Mouse (Mus musculus) stomach, postnatal 0 days (tissue): Measurements from ENCODE around the gene Chchd3. TPM values are rescaled to one million over a fixed set of nuclear protein-coding genes. Genes with fewer than 3 reads are reported as not detected.

Experiments
- ATAC-seq: fragments of 200-750 bp; cut with Nextera tagmentation; 2 replicates; pipeline ENCODE4 v1.8.0; 2017; ENCODE audit not compliant: low FRiP score, low TSS enrichment
- DNase-seq: peaks from one replicate; pipeline ENCODE4 v3.0.0-alpha.2; 2016; ENCODE audit warnings: low spot score
- H3K27ac ChIP-seq: fragments of 300-500 bp; sonication (generic); replicated peaks from 2 replicates; pipeline ENCODE4 v1.5.1; 2014; ENCODE audit warnings: mild to moderate bottlenecking, control low read depth
- H3K27me3 ChIP-seq: fragments of 300-500 bp; sonication (generic); 2 replicates; pipeline ENCODE4 v1.6.1; 2014; ENCODE audit warnings: low read length; ENCODE audit not compliant: control insufficient read depth, insufficient read depth
- H3K36me3 ChIP-seq: fragments of 300-500 bp; sonication (generic); 2 replicates; pipeline ENCODE4 v1.6.1; 2014; ENCODE audit warnings: low read length, mixed read lengths; ENCODE audit not compliant: control insufficient read depth, insufficient read depth
- H3K4me1 ChIP-seq: fragments of 300-500 bp; sonication (generic); replicated peaks from 2 replicates; pipeline ENCODE4 v1.6.1; 2014; ENCODE audit warnings: antibody characterized with exemption; ENCODE audit not compliant: control insufficient read depth, insufficient read depth
- H3K4me2 ChIP-seq: fragments of 300-500 bp; sonication (generic); replicated peaks from 2 replicates; pipeline ENCODE4 v1.6.1; 2014; ENCODE audit warnings: low read depth, mild to moderate bottlenecking, control low read depth, moderate library complexity
- H3K4me3 ChIP-seq: fragments of 300-500 bp; sonication (generic); 2 replicates; pipeline ENCODE4 v1.5.1; 2014; ENCODE audit warnings: low read depth, low read length, control low read depth
- H3K9ac ChIP-seq: fragments of 300-500 bp; sonication (generic); 2 replicates; pipeline ENCODE4 v1.6.1; 2014; ENCODE audit warnings: mild to moderate bottlenecking, low read length, control low read depth, mixed read lengths
- H3K9me3 ChIP-seq: fragments of 300-500 bp; sonication (generic); 2 replicates; pipeline ENCODE4 v1.6.1; 2016; ENCODE audit warnings: low read length; ENCODE audit not compliant: control insufficient read depth
- CTCF ChIP-seq: IDR thresholded peaks from 2 replicates; pipeline ENCODE4 v1.5.1; 2016; ENCODE audit warnings: antibody characterized with exemption, low read depth, mild to moderate bottlenecking, moderate library complexity
- EP300 ChIP-seq: optimal IDR thresholded peaks from 2 replicates; pipeline ENCODE3; 2016; ENCODE audit warnings: antibody characterized with exemption
- WGBS: fragments of 180-500 bp; shearing (Covaris S2); extraction: QIAGEN DNeasy Blood & Tissue Kit; methylation state at CpG from one replicate; pipeline ENCODE4 v1.1.7; 2014; 5-methylcytosine and 5-hydroxymethylcytosine counted together
- polyA plus RNA-seq: library from polyadenylated mRNA; unstranded; fragments of >200 nt; fragmentation: Nextera tagmentation; extraction: Ambion mirVana; gene quantifications from 2 replicates; pipeline ENCODE4 v1.2.1, GENCODE M21; 2015

The Chchd3 gene
- polyA plus RNA-seq, 1 experiment from 2014 or later, result 91.0 TPM

- no peak for ATAC-seq
- H3K4me2 ChIP-seq, result no peak overlapping the region
- whole genome bisulfite sequencing, result 88% methylated on average over 3 of the region's 3 CpGs
These were observed 81.2 kb downstream of the Chchd3 start for GRCm38 (mm10) chr6:32978811-32979210.

DNA sequence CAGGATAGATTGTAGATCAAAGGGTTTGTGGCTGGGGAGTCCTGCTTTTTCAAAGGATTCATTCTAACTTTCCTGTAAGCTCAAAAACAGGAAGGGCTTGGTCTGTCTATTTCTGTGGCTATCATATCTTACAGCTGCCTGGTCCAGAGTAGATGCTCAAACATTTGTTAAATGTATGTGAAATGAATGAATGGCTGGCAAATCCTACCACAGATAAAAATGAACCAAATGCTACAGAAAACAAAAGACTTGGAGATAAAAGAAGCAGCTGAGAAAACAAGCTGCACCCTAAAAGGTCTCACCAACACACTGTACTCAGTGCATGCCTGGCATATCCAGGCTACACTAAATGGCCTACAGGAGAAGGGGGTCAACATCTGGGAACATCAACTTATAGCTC, 88.1 kb downstream of the Chchd3 start:
- DNase-seq (no peak), ATAC-seq (no peak)
- H3K27me3 ChIP-seq, result no peaks in the 10 kb centered on the region
- no peak overlapping the region for H3K4me2 ChIP-seq
- no peak overlapping the region for H3K4me3 ChIP-seq
- H3K9me3 ChIP-seq, result no peaks in the 10 kb centered on the region
- 0 out of 2 replicates have a peak, but pooled peaks cover 4% of the 10 kb centered on the region for H3K36me3 ChIP-seq
- no peak overlapping the region for H3K9ac ChIP-seq
- H3K27ac ChIP-seq, result no peak overlapping the region
- TF ChIP-seq EP300 (no peak), CTCF (no peak)
- no peaks in the 10 kb centered on the region for H3K4me1 ChIP-seq

More at GRCm38 (mm10) chr6:32978811-32979210, 81.2 kb downstream of the Chchd3 start:
- H3K27ac ChIP-seq, result no peak overlapping the region
- no peaks in the 10 kb centered on the region for H3K9me3 ChIP-seq
- DNase-seq, result no peak
- H3K4me3 ChIP-seq, result no peak overlapping the region
- no peaks in the 10 kb centered on the region for H3K4me1 ChIP-seq
- TF ChIP-seq CTCF, result no peak
- TF ChIP-seq EP300, result no peak
- no peaks in the 10 kb centered on the region for H3K27me3 ChIP-seq
- H3K9ac ChIP-seq, result no peak overlapping the region
- no peaks in the 10 kb centered on the region for H3K36me3 ChIP-seq

DNA sequence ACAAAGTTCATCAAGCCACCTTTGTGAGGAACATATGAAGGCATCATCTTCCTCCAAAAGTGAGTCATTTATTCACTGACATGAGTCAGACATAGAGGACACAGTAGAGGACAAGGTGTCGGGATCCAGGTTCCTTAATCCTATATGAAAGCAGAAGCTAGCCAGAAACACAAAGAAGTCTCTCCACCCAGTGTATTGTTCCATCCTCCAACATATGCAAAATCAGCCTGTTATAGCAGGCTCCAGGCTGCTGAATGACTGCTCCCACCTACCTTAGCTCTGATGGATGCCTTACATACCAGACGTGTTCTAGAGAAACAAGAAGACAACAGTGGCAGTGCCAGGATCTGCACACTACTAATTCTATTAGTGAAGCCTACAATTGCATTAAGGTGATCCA, 91.1 kb downstream of the Chchd3 start:
- H3K36me3 ChIP-seq, result 0 out of 2 replicates have a peak, but pooled peaks cover 4% of the 10 kb centered on the region
- 67% methylated on average over 2 of the region's 2 CpGs for WGBS

DNA sequence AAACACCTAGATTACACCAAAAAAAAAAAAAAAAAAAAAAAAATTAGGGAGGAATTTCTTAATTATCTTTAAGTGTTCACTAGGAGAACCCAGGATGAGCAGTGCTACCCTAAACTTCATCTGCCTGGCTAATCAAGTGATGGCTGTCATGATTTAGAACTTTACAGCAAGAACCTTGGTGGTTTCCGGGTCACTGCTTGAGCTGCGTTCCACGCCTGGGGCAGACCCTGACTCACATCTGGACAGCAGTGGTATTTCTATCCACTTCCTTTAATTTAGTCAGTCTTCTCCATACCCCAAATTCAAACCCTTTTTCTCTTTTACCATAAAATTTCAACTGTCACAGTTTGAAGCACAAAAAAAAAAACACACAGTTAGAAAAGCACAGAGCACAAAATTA, 98.0 kb downstream of the Chchd3 start:
- H3K9me3 ChIP-seq, result no peaks in the 10 kb centered on the region
- ATAC-seq (no peak), DNase-seq (no peak)
- no peak overlapping the region for H3K4me2 ChIP-seq
- no peaks in the 10 kb centered on the region for H3K27me3 ChIP-seq
- no peak overlapping the region for H3K27ac ChIP-seq
- H3K4me3 ChIP-seq, result no peak overlapping the region
- no peaks in the 10 kb centered on the region for H3K36me3 ChIP-seq
- no peak for TF ChIP-seq EP300
- TF ChIP-seq CTCF, result no peak
- H3K4me1 ChIP-seq, result no peaks in the 10 kb centered on the region
- WGBS, result 92% methylated on average over 3 of the region's 3 CpGs
- no peak overlapping the region for H3K9ac ChIP-seq

More for the DNA sequence above, 91.1 kb downstream of the Chchd3 start:
- Histone ChIP-seq H3K9ac (no peak overlapping the region), H3K9me3 (no peaks in the 10 kb centered on the region), H3K4me2 (no peak overlapping the region), H3K27me3 (no peaks in the 10 kb centered on the region), H3K4me1 (no peaks in the 10 kb centered on the region), H3K27ac (no peak overlapping the region), H3K4me3 (no peak overlapping the region)
- no peak for TF ChIP-seq CTCF
- DNase-seq, result no peak
- no peak; the same call in 1 of the 2 replicates for ATAC-seq

- no peak for ATAC-seq
- no peak for TF ChIP-seq CTCF
- no peak for TF ChIP-seq EP300
- no peak overlapping the region for H3K4me2 ChIP-seq
- no peak overlapping the region for H3K9ac ChIP-seq
- no peaks in the 10 kb centered on the region for H3K4me1 ChIP-seq
- H3K27ac ChIP-seq, result no peak overlapping the region
- H3K36me3 ChIP-seq, result no peaks in the 10 kb centered on the region
- 90% methylated on average over 3 of the region's 3 CpGs for WGBS
- no peak overlapping the region for H3K4me3 ChIP-seq
- H3K27me3 ChIP-seq, result no peaks in the 10 kb centered on the region
- no peak for DNase-seq
- H3K9me3 ChIP-seq, result no peaks in the 10 kb centered on the region
These were observed 98.6 kb downstream of the Chchd3 start for GRCm38 (mm10) chr6:32961477-32961876.

GRCm38 (mm10) chr6:32959816-32960550, 100.1 kb downstream of the Chchd3 start:
- Histone ChIP-seq H3K27me3 (no peaks in the 10 kb centered on the region), H3K36me3 (no peaks in the 10 kb centered on the region), H3K9ac (no peak overlapping the region), H3K4me1 (no peaks in the 10 kb centered on the region), H3K9me3 (no peaks in the 10 kb centered on the region), H3K27ac (no peak overlapping the region), H3K4me2 (no peak overlapping the region), H3K4me3 (no peak overlapping the region)
- no peak for ATAC-seq
- 52% methylated on average over 5 of the region's 5 CpGs for WGBS
- DNase-seq, result no peak
- TF ChIP-seq CTCF (no peak), EP300 (no peak)
